Mouse (Mus musculus) stomach, embryonic 14.5 days (tissue): Measurements from ENCODE around the gene Dctpp1. TPM values are rescaled to one million over a fixed set of nuclear protein-coding genes. Genes with fewer than 3 reads are reported as not detected.

Experiments
- ATAC-seq: fragments of 200-750 bp; cut with Nextera tagmentation; 2 replicates; pipeline ENCODE4 v1.8.0; 2017; ENCODE audit warnings: low read depth, moderate TSS enrichment; ENCODE audit not compliant: insufficient number of reproducible peaks, insufficient read depth, low FRiP score
- H3K27ac ChIP-seq: fragments of 300-500 bp; sonication (generic); 2 replicates; pipeline ENCODE4 v1.5.1; 2014; ENCODE audit warnings: mild to moderate bottlenecking, low read length, moderate library complexity, mixed read lengths
- H3K27me3 ChIP-seq: fragments of 300-500 bp; sonication (generic); 2 replicates; pipeline ENCODE4 v1.6.1; 2014; ENCODE audit warnings: low read length, control low read depth, mixed read lengths; ENCODE audit not compliant: control insufficient read depth, insufficient read depth
- H3K36me3 ChIP-seq: fragments of 300-500 bp; sonication (generic); 2 replicates; pipeline ENCODE4 v1.6.1; 2014; ENCODE audit warnings: mild to moderate bottlenecking, control low read depth, low read length, moderate library complexity, mixed read lengths; ENCODE audit not compliant: control insufficient read depth, insufficient read depth
- H3K4me1 ChIP-seq: fragments of 300-500 bp; sonication (generic); 2 replicates; pipeline ENCODE4 v1.6.1; 2014; ENCODE audit warnings: low read length, control low read depth, mixed read lengths; ENCODE audit not compliant: control insufficient read depth, insufficient read depth
- H3K4me2 ChIP-seq: fragments of 300-500 bp; sonication (generic); replicated peaks from 2 replicates; pipeline ENCODE4 v1.6.1; 2014; ENCODE audit warnings: low read depth, low read length, control low read depth
- H3K4me3 ChIP-seq: fragments of 300-500 bp; sonication (generic); 2 replicates; pipeline ENCODE4 v1.5.1; 2014; ENCODE audit warnings: low read depth, low read length, control low read depth
- H3K9ac ChIP-seq: fragments of 300-500 bp; sonication (generic); replicated peaks from 2 replicates; pipeline ENCODE4 v1.6.1; 2014; ENCODE audit warnings: low read depth, mild to moderate bottlenecking, control low read depth, low read length, moderate library complexity, mixed read lengths
- H3K9me3 ChIP-seq: fragments of 300-500 bp; sonication (generic); 2 replicates; pipeline ENCODE4 v1.6.1; 2016; ENCODE audit warnings: low read depth, low read length, control low read depth; ENCODE audit not compliant: control insufficient read depth
- WGBS: fragments of 180-500 bp; shearing (Covaris S2); extraction: QIAGEN DNeasy Blood & Tissue Kit; methylation state at CpG from one replicate; pipeline ENCODE4 v1.1.7; 2014; 5-methylcytosine and 5-hydroxymethylcytosine counted together
- polyA plus RNA-seq: library from polyadenylated mRNA; unstranded; fragments of >200 nt; fragmentation: Nextera tagmentation; extraction: Ambion mirVana; gene quantifications from 2 replicates; pipeline ENCODE4 v1.2.1, GENCODE M21; 2014

Dctpp1 gene
- polyA plus RNA-seq, 1 experiment from 2014 or later, result 202 TPM

DNA sequence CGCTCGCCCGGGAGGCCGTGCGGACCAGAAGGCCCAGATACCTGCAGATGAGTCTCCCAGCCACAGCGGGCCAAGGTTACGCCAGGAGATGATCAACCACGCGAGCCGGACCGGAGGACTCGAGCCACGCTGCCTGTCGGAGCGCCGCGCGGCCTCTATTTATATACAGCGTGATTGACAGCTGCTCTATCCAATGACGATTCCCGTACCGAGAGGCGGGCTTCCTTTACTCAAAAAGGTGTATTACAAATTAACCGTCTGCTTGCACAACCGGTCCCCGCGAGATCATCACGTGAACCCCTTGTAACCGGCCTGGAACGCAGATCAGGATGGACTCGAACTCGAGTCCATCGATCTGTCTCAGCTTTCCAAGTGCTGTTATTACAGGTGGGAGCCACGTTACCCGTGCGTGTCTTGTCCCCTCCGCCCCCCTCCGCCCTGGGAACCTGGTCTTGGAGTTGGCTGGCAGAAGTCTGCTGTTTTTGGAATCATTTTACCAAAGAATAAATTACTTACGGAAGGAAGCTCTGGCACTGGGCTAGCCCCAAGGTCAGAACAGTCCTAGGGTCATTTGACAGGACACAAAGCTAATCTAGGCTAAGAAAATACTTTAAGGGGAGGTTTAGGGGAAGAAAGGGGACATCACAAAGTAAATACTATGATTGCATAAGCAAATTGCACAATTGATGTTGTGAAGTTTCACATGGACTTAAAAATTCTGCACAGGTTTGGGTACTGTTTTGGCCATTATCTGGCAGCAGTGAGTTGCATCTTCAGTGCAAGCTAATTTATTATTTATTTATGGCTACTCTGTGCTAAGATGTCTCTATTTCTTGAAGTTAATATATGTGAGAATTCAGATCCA, 13.6 kb upstream of the Dctpp1 start, which contains the start of gene Sephs2:
TSS of gene Sephs2 (minus strand) at position 131 of the 865 bp plus-strand sequence.
- Histone ChIP-seq H3K4me3 (peak within 1 kb of the TSS; percentile 95), H3K9me3 (no peaks in the 10 kb centered on the region), H3K27ac (peak within 1 kb of the TSS; percentile 88), H3K27me3 (no peaks in the 10 kb centered on the region), H3K4me2 (peak within 1 kb of the TSS; percentile 85), H3K36me3 (peaks cover 19% of the 10 kb centered on the region; the same call in 1 of the 2 replicates), H3K4me1 (peaks cover 14% of the 10 kb centered on the region), H3K9ac (peak within 1 kb of the TSS; percentile 97)
- WGBS, result 2% methylated on average over 39 of the region's 39 CpGs
- peak; percentile 87 for ATAC-seq

DNA sequence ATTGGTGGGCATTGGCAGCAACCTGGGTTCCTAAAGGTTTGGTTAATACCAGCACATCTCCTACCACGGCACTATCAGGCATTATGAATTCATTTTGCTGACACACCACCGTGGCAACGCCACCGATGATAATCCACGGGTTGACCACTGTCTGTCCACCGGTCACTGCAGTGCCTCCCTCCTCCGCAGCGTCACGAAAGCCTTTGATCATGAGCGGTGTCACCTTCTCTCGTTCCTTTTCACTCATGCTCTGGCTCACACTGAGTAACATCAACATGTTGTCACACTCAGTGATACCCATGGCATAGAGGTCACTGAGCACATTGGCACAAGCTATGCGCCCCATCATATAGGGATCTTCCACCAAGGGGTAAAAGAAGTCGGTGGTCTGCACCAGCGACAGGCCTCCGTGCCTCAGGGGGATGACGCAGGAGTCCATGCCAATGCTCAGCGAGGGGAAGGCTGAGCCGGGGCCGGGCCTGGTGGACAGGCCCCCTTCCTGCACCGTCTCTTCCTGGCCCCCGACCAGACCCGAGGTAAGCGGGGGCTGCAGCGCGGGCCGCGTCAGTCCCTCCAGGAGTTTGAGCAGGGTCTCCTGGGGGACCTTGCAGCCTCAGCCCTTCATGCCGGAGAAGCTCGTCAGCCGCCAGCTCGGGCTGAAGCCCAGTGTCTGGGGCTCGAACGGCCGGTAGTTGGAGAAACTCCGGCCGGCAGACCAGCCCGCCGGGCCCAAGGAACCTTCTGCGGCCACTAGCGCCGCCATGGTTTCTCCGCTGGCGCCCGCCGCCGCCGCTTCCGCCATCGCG, 12.8 kb upstream of the Dctpp1 start:
- Histone ChIP-seq H3K4me1 (peaks cover 14% of the 10 kb centered on the region), H3K27ac (peak overlapping the region; percentile 88), H3K9ac (peak overlapping the region; percentile 97), H3K36me3 (peaks cover 19% of the 10 kb centered on the region; the same call in 1 of the 2 replicates), H3K4me2 (peak overlapping the region; percentile 85), H3K27me3 (no peaks in the 10 kb centered on the region), H3K9me3 (0 out of 2 replicates have a peak, but pooled peaks cover 4% of the 10 kb centered on the region), H3K4me3 (peak overlapping the region; percentile 95)
- WGBS, result 16% methylated on average over 50 of the region's 50 CpGs
- peak; percentile 31; the same call in 1 of the 2 replicates for ATAC-seq

DNA sequence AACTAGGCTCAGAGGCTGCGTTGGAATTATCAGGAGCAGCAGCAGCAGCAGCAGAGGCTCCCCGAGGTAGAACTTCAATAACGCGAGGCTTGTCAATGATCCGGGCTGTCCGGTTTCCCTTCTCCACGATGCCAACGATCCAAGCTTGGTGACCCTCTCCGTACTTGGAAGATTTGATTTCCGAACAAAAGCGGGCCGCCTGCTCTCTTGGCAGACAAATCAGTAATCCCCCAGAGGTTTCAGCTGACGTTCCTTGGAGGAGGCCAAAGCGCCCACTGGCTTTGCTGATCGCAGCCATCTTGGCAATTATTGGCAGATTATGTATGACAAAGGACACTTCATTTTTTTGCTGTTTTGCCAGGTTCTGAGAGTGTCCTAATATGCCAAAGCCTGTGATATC, 12.1 kb upstream of the Dctpp1 start:
- peak overlapping the region; percentile 95 for H3K4me3 ChIP-seq
- ATAC-seq, result no peak
- no peak overlapping the region for H3K9ac ChIP-seq
- H3K36me3 ChIP-seq, result peaks cover 19% of the 10 kb centered on the region; the same call in 1 of the 2 replicates
- H3K27ac ChIP-seq, result no peak overlapping the region
- peaks cover 14% of the 10 kb centered on the region for H3K4me1 ChIP-seq
- 0 out of 2 replicates have a peak, but pooled peaks cover 5% of the 10 kb centered on the region for H3K9me3 ChIP-seq
- WGBS, result 96% methylated on average over 15 of the region's 15 CpGs
- no peaks in the 10 kb centered on the region for H3K27me3 ChIP-seq
- H3K4me2 ChIP-seq, result peak overlapping the region; percentile 85

DNA sequence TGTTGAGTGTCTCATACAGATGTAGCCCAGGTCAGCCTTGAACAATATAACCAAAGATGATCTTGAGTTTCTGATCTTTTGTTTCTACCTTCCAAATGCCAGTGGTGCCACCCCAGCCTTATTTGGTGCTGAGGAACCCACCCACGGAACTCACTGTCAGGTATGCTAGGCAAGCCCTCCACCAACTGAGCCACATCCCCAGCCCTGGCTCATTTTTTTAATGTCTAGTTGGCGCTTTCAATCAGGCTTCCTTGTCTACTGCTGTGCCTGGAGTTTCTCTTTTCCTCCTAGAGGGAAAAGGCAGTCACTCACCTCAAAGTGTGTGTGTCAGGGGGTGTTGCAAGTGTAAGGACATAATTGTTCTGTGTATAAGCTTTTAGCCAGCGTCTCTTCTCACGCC, 10.6 kb upstream of the Dctpp1 start:
- Histone ChIP-seq H3K9ac (no peak overlapping the region), H3K27me3 (no peaks in the 10 kb centered on the region), H3K4me3 (no peak overlapping the region), H3K27ac (no peak overlapping the region), H3K4me2 (no peak overlapping the region), H3K4me1 (peaks cover 14% of the 10 kb centered on the region), H3K9me3 (0 out of 2 replicates have a peak, but pooled peaks cover 5% of the 10 kb centered on the region), H3K36me3 (peaks cover 19% of the 10 kb centered on the region; the same call in 1 of the 2 replicates)
- WGBS, result 95% methylated on average over 4 of the region's 4 CpGs
- no peak for ATAC-seq

DNA sequence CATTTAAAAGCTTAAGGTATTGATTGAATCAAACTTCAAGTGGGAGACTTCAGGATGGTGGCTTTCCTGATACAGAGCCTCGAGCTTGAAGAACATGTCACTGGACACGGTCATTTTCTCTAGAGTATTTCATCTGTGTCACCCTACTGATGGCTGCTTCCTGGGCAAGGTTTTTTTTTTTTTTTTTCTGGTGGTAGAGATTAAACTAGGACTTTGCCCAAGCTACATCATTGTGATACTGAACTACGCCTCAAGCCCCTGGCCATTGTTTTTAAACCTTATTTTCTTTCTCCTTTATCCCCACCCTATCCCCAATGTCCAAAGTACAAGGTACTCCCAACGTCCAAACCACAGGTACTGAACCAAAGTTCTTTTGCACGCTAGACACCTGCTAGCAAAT, 10.2 kb upstream of the Dctpp1 start:
- H3K36me3 ChIP-seq, result peaks cover 19% of the 10 kb centered on the region; the same call in 1 of the 2 replicates
- H3K4me2 ChIP-seq, result no peak overlapping the region
- H3K27me3 ChIP-seq, result no peaks in the 10 kb centered on the region
- H3K9ac ChIP-seq, result no peak overlapping the region
- no peak for ATAC-seq
- 0 out of 2 replicates have a peak, but pooled peaks cover 5% of the 10 kb centered on the region for H3K9me3 ChIP-seq
- H3K27ac ChIP-seq, result no peak overlapping the region
- H3K4me3 ChIP-seq, result no peak overlapping the region
- WGBS, result 90% methylated on average over 5 of the region's 5 CpGs
- peaks cover 14% of the 10 kb centered on the region for H3K4me1 ChIP-seq

DNA sequence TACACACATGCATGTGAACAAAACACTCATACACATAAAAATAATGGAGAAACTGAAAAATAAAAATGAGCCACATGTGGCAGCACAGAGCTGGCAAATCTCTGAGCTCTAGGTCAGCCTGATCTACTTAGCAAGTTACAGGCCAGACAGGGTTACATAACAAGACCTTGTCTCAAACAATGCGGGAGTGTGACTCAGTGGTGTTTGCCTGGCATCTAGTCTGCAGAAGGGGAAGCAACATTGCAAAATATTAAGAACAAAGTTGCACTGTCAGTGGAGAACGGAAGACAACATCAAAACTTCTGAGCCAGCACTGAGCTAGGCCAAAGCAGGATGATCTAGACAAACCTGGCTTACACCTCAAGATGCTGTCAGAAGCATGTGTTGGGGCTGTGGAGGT, 9.7 kb upstream of the Dctpp1 start:
- Histone ChIP-seq H3K27ac (no peak overlapping the region), H3K36me3 (peaks cover 19% of the 10 kb centered on the region; the same call in 1 of the 2 replicates), H3K4me2 (no peak overlapping the region), H3K4me3 (no peak overlapping the region), H3K27me3 (no peaks in the 10 kb centered on the region), H3K4me1 (peaks cover 14% of the 10 kb centered on the region), H3K9me3 (0 out of 2 replicates have a peak, but pooled peaks cover 5% of the 10 kb centered on the region), H3K9ac (no peak overlapping the region)
- 70% methylated on average over 2 of the region's 2 CpGs for WGBS
- no peak for ATAC-seq

DNA sequence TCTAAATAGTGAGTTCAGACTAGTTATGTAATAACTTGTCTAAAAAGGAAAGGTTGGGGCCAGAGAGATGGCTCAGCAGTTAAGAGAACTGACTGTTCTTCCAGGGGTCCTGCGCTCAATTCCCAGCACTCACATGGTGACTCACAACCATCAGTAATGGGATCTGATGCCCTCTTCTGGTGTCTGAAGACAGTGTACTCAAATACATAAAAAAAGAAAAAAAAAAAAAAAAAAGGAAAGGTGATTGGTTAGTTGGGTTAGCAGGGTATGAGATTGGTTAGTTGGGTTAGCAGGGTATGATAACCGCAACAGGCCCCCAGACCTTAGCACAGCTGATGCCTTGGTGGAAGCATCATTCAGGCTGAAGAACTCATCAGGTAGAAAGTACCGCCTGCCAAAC, 3.0 kb upstream of the Dctpp1 start:
- no peak overlapping the region for H3K27ac ChIP-seq
- ATAC-seq, result no peak
- 96% methylated on average over 3 of the region's 3 CpGs for WGBS
- peaks cover 7% of the 10 kb centered on the region; the same call in 1 of the 2 replicates for H3K36me3 ChIP-seq
- H3K4me1 ChIP-seq, result 0 out of 2 replicates have a peak, but pooled peaks cover 2% of the 10 kb centered on the region
- H3K9ac ChIP-seq, result no peak overlapping the region
- H3K27me3 ChIP-seq, result no peaks in the 10 kb centered on the region
- no peak overlapping the region for H3K4me3 ChIP-seq
- H3K9me3 ChIP-seq, result 0 out of 2 replicates have a peak, but pooled peaks cover 3% of the 10 kb centered on the region
- H3K4me2 ChIP-seq, result no peak overlapping the region
